Mouse (Mus musculus): ENCODE results near the gene Ptprg. TPM values are rescaled to one million over a fixed set of nuclear protein-coding genes. Genes with fewer than 3 reads are reported as not detected.

Gene Ptprg
- polyA plus RNA-seq, 1 experiment from 2014 or later = 15.8 TPM

GRCm38 (mm10) chr14:11565283-11565682 is 12.0 kb downstream of the Ptprg start:
- peaks cover 0 to 3% of the 10 kb centered on the region in 2 experiments; a peak in 1 of 4 replicates for H3K4me1 ChIP-seq (ENCODE audit: control insufficient read depth in 2 of 2, insufficient read depth in 2 of 2, low read length in 2 of 2)
- 95% methylated on average over 3 of the region's 3 CpGs for WGBS

GRCm38 (mm10) chr14:11569734-11570133 is 16.4 kb downstream of the Ptprg start:
- H3K36me3 ChIP-seq (ENCODE audit: control insufficient read depth, insufficient read depth, low read length) = no peaks in the 10 kb centered on the region
- ATAC-seq (ENCODE audit: insufficient number of reproducible peaks, insufficient read depth, low FRiP score, low read depth) = no peak
- H3K4me1 ChIP-seq (ENCODE audit: control insufficient read depth in 2 of 2, insufficient read depth in 2 of 2, low read length in 2 of 2) = peaks cover 13 to 17% of the 10 kb centered on the region in 2 experiments
- no peak overlapping the region for H3K4me2 ChIP-seq (ENCODE audit: low read length)
- H3K9me3 ChIP-seq (ENCODE audit: control insufficient read depth, low read length) = no peaks in the 10 kb centered on the region
- H3K27me3 ChIP-seq (ENCODE audit: control insufficient read depth, insufficient read depth, low read length) = no peaks in the 10 kb centered on the region
- H3K9ac ChIP-seq (ENCODE audit: low read length) = no peak overlapping the region
- no peak overlapping the region for H3K27ac ChIP-seq (replicated peaks in 1 of 2; ENCODE audit: control insufficient read depth in 1 of 2, insufficient read depth in 1 of 2, low read depth in 2 of 2, low read length in 2 of 2)
- H3K4me3 ChIP-seq (ENCODE audit: control insufficient read depth in 1 of 2, insufficient read depth in 1 of 2, low read depth in 1 of 2, low read length in 2 of 2) = no peak overlapping the region
- 64% methylated on average over 2 of the region's 2 CpGs for WGBS

More at GRCm38 (mm10) chr14:11565283-11565682, 12.0 kb downstream of the Ptprg start:
- Histone ChIP-seq H3K4me2 (ENCODE audit: low read length) (no peak overlapping the region), H3K27ac (replicated peaks in 1 of 2; ENCODE audit: control insufficient read depth in 1 of 2, insufficient read depth in 1 of 2, low read depth in 2 of 2, low read length in 2 of 2) (no peak overlapping the region), H3K27me3 (ENCODE audit: control insufficient read depth, insufficient read depth, low read length) (no peaks in the 10 kb centered on the region), H3K9me3 (ENCODE audit: control insufficient read depth, low read length) (no peaks in the 10 kb centered on the region), H3K9ac (ENCODE audit: low read length) (no peak overlapping the region), H3K36me3 (ENCODE audit: control insufficient read depth, insufficient read depth, low read length) (no peaks in the 10 kb centered on the region), H3K4me3 (ENCODE audit: control insufficient read depth in 1 of 2, insufficient read depth in 1 of 2, low read depth in 1 of 2, low read length in 2 of 2) (no peak overlapping the region)
- no peak for ATAC-seq (ENCODE audit: insufficient number of reproducible peaks, insufficient read depth, low FRiP score, low read depth)

GRCm38 (mm10) chr14:11571766-11572394 is 18.5 kb downstream of the Ptprg start:
- Histone ChIP-seq H3K27me3 (ENCODE audit: control insufficient read depth, insufficient read depth, low read length) (no peaks in the 10 kb centered on the region), H3K4me3 (ENCODE audit: control insufficient read depth in 1 of 2, insufficient read depth in 1 of 2, low read depth in 1 of 2, low read length in 2 of 2) (no peak overlapping the region), H3K4me1 (ENCODE audit: control insufficient read depth in 2 of 2, insufficient read depth in 2 of 2, low read length in 2 of 2) (peaks cover 13 to 17% of the 10 kb centered on the region in 2 experiments), H3K9me3 (ENCODE audit: control insufficient read depth, low read length) (no peaks in the 10 kb centered on the region), H3K27ac (replicated peaks in 1 of 2; ENCODE audit: control insufficient read depth in 1 of 2, insufficient read depth in 1 of 2, low read depth in 2 of 2, low read length in 2 of 2) (no peak overlapping the region), H3K9ac (ENCODE audit: low read length) (no peak overlapping the region), H3K36me3 (ENCODE audit: control insufficient read depth, insufficient read depth, low read length) (no peaks in the 10 kb centered on the region), H3K4me2 (ENCODE audit: low read length) (no peak overlapping the region)
- ATAC-seq (ENCODE audit: insufficient number of reproducible peaks, insufficient read depth, low FRiP score, low read depth) = no peak
- WGBS = 61% methylated on average over 11 of the region's 11 CpGs

- Histone ChIP-seq H3K4me2 (ENCODE audit: low read length) (no peak overlapping the region), H3K9me3 (ENCODE audit: control insufficient read depth, low read length) (no peaks in the 10 kb centered on the region), H3K36me3 (ENCODE audit: control insufficient read depth, insufficient read depth, low read length) (no peaks in the 10 kb centered on the region), H3K4me1 (ENCODE audit: control insufficient read depth in 2 of 2, insufficient read depth in 2 of 2, low read length in 2 of 2) (peaks cover 13 to 18% of the 10 kb centered on the region in 2 experiments), H3K27ac (replicated peaks in 1 of 2; ENCODE audit: control insufficient read depth in 1 of 2, insufficient read depth in 1 of 2, low read depth in 2 of 2, low read length in 2 of 2) (no peak overlapping the region), H3K27me3 (ENCODE audit: control insufficient read depth, insufficient read depth, low read length) (no peaks in the 10 kb centered on the region), H3K4me3 (ENCODE audit: control insufficient read depth in 1 of 2, insufficient read depth in 1 of 2, low read depth in 1 of 2, low read length in 2 of 2) (no peak overlapping the region), H3K9ac (ENCODE audit: low read length) (no peak overlapping the region)
- 86% methylated on average over 2 of the region's 2 CpGs for whole genome bisulfite sequencing
- no peak for ATAC-seq (ENCODE audit: insufficient number of reproducible peaks, insufficient read depth, low FRiP score, low read depth)
Measured at GRCm38 (mm10) chr14:11572395-11572784, 19.1 kb downstream of the Ptprg start.

GRCm38 (mm10) chr14:11573710-11574109 is 20.4 kb downstream of the Ptprg start:
- Histone ChIP-seq H3K4me3 (ENCODE audit: control insufficient read depth in 1 of 2, insufficient read depth in 1 of 2, low read depth in 1 of 2, low read length in 2 of 2) (no peak overlapping the region), H3K27ac (replicated peaks in 1 of 2; ENCODE audit: control insufficient read depth in 1 of 2, insufficient read depth in 1 of 2, low read depth in 2 of 2, low read length in 2 of 2) (no peak overlapping the region), H3K4me1 (ENCODE audit: control insufficient read depth in 2 of 2, insufficient read depth in 2 of 2, low read length in 2 of 2) (peaks cover 19 to 31% of the 10 kb centered on the region in 2 experiments), H3K4me2 (ENCODE audit: low read length) (no peak overlapping the region), H3K9ac (ENCODE audit: low read length) (no peak overlapping the region), H3K27me3 (ENCODE audit: control insufficient read depth, insufficient read depth, low read length) (no peaks in the 10 kb centered on the region), H3K9me3 (ENCODE audit: control insufficient read depth, low read length) (no peaks in the 10 kb centered on the region), H3K36me3 (ENCODE audit: control insufficient read depth, insufficient read depth, low read length) (no peaks in the 10 kb centered on the region)
- ATAC-seq (ENCODE audit: insufficient number of reproducible peaks, insufficient read depth, low FRiP score, low read depth) = no peak
- 42% methylated on average over 5 of the region's 5 CpGs for WGBS

GRCm38 (mm10) chr14:11577276-11577909 is 24.1 kb downstream of the Ptprg start:
- Histone ChIP-seq H3K36me3 (ENCODE audit: control insufficient read depth, insufficient read depth, low read length) (no peaks in the 10 kb centered on the region), H3K27me3 (ENCODE audit: control insufficient read depth, insufficient read depth, low read length) (no peaks in the 10 kb centered on the region), H3K4me3 (ENCODE audit: control insufficient read depth in 1 of 2, insufficient read depth in 1 of 2, low read depth in 1 of 2, low read length in 2 of 2) (no peak overlapping the region), H3K27ac (replicated peaks in 1 of 2; ENCODE audit: control insufficient read depth in 1 of 2, insufficient read depth in 1 of 2, low read depth in 2 of 2, low read length in 2 of 2) (no peak overlapping the region), H3K4me1 (ENCODE audit: control insufficient read depth in 2 of 2, insufficient read depth in 2 of 2, low read length in 2 of 2) (peaks cover 13 to 26% of the 10 kb centered on the region in 2 experiments), H3K9ac (ENCODE audit: low read length) (no peak overlapping the region), H3K4me2 (ENCODE audit: low read length) (no peak overlapping the region), H3K9me3 (ENCODE audit: control insufficient read depth, low read length) (peaks cover 3% of the 10 kb centered on the region; the same call in 1 of the 2 replicates)
- 36% methylated on average over 9 of the region's 9 CpGs for WGBS
- no peak for ATAC-seq (ENCODE audit: insufficient number of reproducible peaks, insufficient read depth, low FRiP score, low read depth)

GRCm38 (mm10) chr14:11577910-11578309 is 24.6 kb downstream of the Ptprg start:
- H3K4me3 ChIP-seq (ENCODE audit: control insufficient read depth in 1 of 2, insufficient read depth in 1 of 2, low read depth in 1 of 2, low read length in 2 of 2) = no peak overlapping the region
- no peak overlapping the region for H3K9ac ChIP-seq (ENCODE audit: low read length)
- no peaks in the 10 kb centered on the region for H3K27me3 ChIP-seq (ENCODE audit: control insufficient read depth, insufficient read depth, low read length)
- no peak overlapping the region for H3K4me2 ChIP-seq (ENCODE audit: low read length)
- ATAC-seq (ENCODE audit: insufficient number of reproducible peaks, insufficient read depth, low FRiP score, low read depth) = no peak; the same call in 1 of the 2 replicates
- 0 out of 4 replicates have a peak overlapping the region, but pooled peaks of 1 of the 2 experiments have one; percentile 45 for H3K27ac ChIP-seq (replicated peaks in 1 of 2; ENCODE audit: control insufficient read depth in 1 of 2, insufficient read depth in 1 of 2, low read depth in 2 of 2, low read length in 2 of 2)
- H3K9me3 ChIP-seq (ENCODE audit: control insufficient read depth, low read length) = peaks cover 8% of the 10 kb centered on the region
- no peaks in the 10 kb centered on the region for H3K36me3 ChIP-seq (ENCODE audit: control insufficient read depth, insufficient read depth, low read length)
- 75% methylated on average over 8 of the region's 8 CpGs for WGBS
- peaks cover 13 to 26% of the 10 kb centered on the region in 2 experiments for H3K4me1 ChIP-seq (ENCODE audit: control insufficient read depth in 2 of 2, insufficient read depth in 2 of 2, low read length in 2 of 2)
